Mouse (Mus musculus) liver, adult 2 months (tissue): ENCODE results near the gene Shisal2a. TPM values are rescaled to one million over a fixed set of nuclear protein-coding genes. Genes with fewer than 3 reads are reported as not detected.

Source experiments
- DNase-seq: peaks from one replicate; pipeline ENCODE4 v3.0.0-alpha.2; 2011; ENCODE audit warnings: low read depth, low spot score; ENCODE audit errors: extremely low read depth
- H3K27ac ChIP-seq: fragments of 200-500 bp; replicated peaks from 2 replicates; pipeline ENCODE4 v1.5.1; 2012; ENCODE audit warnings: low read depth, mild to moderate bottlenecking, control low read depth, inconsistent platforms, low read length; ENCODE audit not compliant: insufficient read depth
- H3K27me3 ChIP-seq: fragments of 200-500 bp; 2 replicates; pipeline ENCODE4 v1.6.1; 2012; ENCODE audit warnings: mild to moderate bottlenecking, moderate library complexity, low read length, inconsistent platforms; ENCODE audit not compliant: control insufficient read depth, insufficient read depth
- H3K36me3 ChIP-seq: fragments of 200-500 bp; 2 replicates; pipeline ENCODE4 v1.6.1; 2012; ENCODE audit warnings: low read length, inconsistent platforms; ENCODE audit not compliant: control insufficient read depth, insufficient read depth
- H3K4me1 ChIP-seq: fragments of 200-500 bp; 2 replicates; pipeline ENCODE4 v1.6.1; 2011; ENCODE audit warnings: low read length; ENCODE audit not compliant: control insufficient read depth, insufficient read depth
- H3K4me3 ChIP-seq: fragments of 200-500 bp; 2 replicates; pipeline ENCODE4 v1.5.1; 2011; ENCODE audit warnings: low read depth, mild to moderate bottlenecking, control low read depth, low read length, moderate library complexity; ENCODE audit not compliant: insufficient read depth
- H3K79me2 ChIP-seq: fragments of 200-500 bp; 2 replicates; pipeline ENCODE4 v1.6.1; 2012; ENCODE audit warnings: inconsistent platforms, mild to moderate bottlenecking, low read length, moderate library complexity; ENCODE audit not compliant: control insufficient read depth, insufficient read depth
- H3K9ac ChIP-seq: fragments of 200-500 bp; 2 replicates; pipeline ENCODE4 v1.6.1; 2012; ENCODE audit warnings: low read depth, mild to moderate bottlenecking, control low read depth, inconsistent platforms, low read length
- CTCF ChIP-seq: fragments of 200-500 bp; IDR thresholded peaks from 2 replicates; pipeline ENCODE4 v1.5.1; 2011; ENCODE audit warnings: low read depth, low read length, control low read depth
- POLR2A ChIP-seq: fragments of 200-500 bp; IDR thresholded peaks from 2 replicates; pipeline ENCODE4 v1.6.1; 2011; ENCODE audit warnings: low read length, control low read depth; ENCODE audit not compliant: insufficient read depth; ENCODE audit errors: extremely low read depth
- WGBS: fragments of 180-500 bp; shearing (Covaris S2); methylation state at CpG from one replicate; pipeline ENCODE4 v1.1.7; 2018; 5-methylcytosine and 5-hydroxymethylcytosine counted together
- polyA plus RNA-seq: library from polyadenylated mRNA; depleted of rRNA; stranded (reverse); fragments of >200 nt; gene quantifications from 2 replicates; pipeline ENCODE4 v1.2.3, GENCODE M21; 2012
- total RNA-seq: library from RNA; depleted of rRNA; stranded (reverse); fragments of >200 nt; gene quantifications from 2 replicates; pipeline ENCODE4 v1.2.3, GENCODE M21; 2014

The Shisal2a gene
- total and polyA plus RNA-seq, 2 experiments = not detected

DNA sequence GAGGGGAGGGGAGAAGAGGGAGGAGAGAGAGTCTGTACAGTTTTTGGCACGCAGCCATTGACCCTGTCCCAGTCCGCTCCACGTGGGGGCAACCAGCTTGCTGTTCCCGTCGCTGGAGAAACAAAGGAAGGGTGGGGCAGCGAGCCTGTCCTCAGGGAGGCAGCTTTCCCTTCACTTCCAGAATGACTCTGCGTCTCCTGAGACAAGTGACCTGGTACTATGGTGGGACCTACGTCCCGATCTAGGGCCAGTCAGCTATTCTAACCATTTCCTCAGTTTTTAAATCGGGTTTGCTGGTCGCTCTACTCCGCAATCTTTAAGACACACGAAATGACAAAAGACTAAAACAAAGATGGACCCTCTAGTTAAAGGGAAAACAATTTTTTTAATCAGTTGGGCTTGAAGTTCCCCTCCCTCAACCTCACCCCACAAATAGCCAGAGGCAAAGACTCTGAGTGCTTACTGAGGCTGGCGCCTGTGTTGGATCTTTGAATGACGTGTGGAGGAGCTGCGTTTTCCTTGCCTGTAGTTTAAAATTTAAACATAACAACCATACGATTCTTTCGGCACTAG lies 4.6 kb upstream of the Shisal2a start:
- peak overlapping the region; percentile 19; the same call in 1 of the 2 replicates for H3K4me3 ChIP-seq
- no peak for TF ChIP-seq POLR2A
- peak; percentile 26; the same call in 1 of the 2 replicates for TF ChIP-seq CTCF
- H3K79me2 ChIP-seq = no peaks in the 10 kb centered on the region
- peaks cover 8% of the 10 kb centered on the region for H3K27me3 ChIP-seq
- no peaks in the 10 kb centered on the region for H3K36me3 ChIP-seq
- H3K9ac ChIP-seq = no peak overlapping the region
- 10% methylated on average over 18 of the region's 18 CpGs for WGBS
- no peak for DNase-seq
- H3K27ac ChIP-seq = no peak overlapping the region
- no peaks in the 10 kb centered on the region; the same call in 1 of the 2 replicates for H3K4me1 ChIP-seq

DNA sequence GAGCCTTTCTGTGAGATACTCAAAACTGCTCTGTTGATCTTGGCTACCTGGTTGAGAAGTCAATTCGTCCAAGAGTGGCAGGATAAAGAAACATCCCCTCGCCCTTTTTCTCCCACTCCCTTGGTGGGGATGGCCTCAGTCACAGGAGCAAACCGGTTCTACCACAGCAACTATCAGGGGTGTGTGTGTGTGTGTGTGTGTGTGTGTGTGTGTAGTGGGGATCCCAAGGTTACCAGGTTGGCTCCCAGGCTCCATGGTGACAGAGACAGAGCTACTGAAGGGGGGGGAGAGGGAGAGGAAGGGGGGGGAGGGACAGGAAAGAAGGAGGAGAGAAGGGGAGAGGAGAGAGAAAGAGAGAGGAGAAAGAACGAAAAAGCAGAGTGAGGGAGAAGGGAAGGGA lies 4.0 kb upstream of the Shisal2a start:
- no peaks in the 10 kb centered on the region for H3K79me2 ChIP-seq
- no peak overlapping the region for H3K9ac ChIP-seq
- H3K4me3 ChIP-seq = no peak overlapping the region
- H3K36me3 ChIP-seq = no peaks in the 10 kb centered on the region
- TF ChIP-seq POLR2A = no peak
- no peak for TF ChIP-seq CTCF
- no peak overlapping the region for H3K27ac ChIP-seq
- DNase-seq = no peak
- peaks cover 8% of the 10 kb centered on the region for H3K27me3 ChIP-seq
- WGBS = 48% methylated on average over 4 of the region's 4 CpGs
- H3K4me1 ChIP-seq = no peaks in the 10 kb centered on the region; the same call in 1 of the 2 replicates

DNA sequence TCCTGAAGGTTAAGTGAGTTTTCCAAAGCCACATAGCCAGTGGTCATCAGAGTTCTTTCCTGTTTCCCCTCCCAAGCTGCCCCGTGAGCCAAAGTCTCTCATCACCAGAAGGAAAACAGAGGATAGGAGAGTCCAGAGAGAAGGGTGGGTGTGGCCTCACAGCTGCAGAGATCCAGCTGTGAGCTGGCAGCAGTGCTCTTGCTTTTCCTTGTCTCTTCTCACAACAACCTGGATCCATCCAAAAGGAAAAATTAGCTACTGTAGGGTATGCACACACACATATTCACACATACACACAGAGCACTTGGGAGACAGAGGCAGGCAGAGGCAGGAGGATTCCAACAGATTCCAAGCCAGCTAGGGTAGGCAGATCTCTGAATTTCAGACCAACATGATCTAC lies 2.9 kb upstream of the Shisal2a start:
- H3K79me2 ChIP-seq = no peaks in the 10 kb centered on the region
- H3K4me1 ChIP-seq = no peaks in the 10 kb centered on the region; the same call in 1 of the 2 replicates
- H3K4me3 ChIP-seq = no peak overlapping the region
- H3K36me3 ChIP-seq = no peaks in the 10 kb centered on the region
- 64% methylated on average over 1 of the region's 1 CpGs for WGBS
- no peak overlapping the region for H3K27ac ChIP-seq
- H3K9ac ChIP-seq = no peak overlapping the region
- peaks cover 8% of the 10 kb centered on the region for H3K27me3 ChIP-seq
- TF ChIP-seq POLR2A = no peak
- no peak for TF ChIP-seq CTCF
- DNase-seq = no peak

DNA sequence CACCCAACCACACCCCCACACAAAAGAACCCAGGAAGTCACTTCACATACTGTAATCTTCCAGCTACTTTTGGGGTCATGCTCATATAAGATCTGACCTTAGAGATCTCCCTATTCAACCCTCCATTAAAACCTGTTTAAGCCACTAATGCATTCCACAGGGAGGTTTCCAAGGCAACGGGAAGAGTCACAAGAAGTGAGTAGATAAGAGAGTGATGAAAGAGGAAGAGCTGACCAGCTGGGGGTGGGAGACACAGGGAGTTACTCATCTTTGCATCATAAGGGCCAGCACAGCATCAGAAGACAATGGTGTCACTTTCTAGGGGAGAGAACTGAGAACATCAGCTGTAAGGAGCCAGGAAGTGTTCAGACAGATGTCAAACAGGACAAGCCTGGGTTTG lies 3.0 kb downstream of the Shisal2a start:
- Histone ChIP-seq H3K36me3 (no peaks in the 10 kb centered on the region), H3K9ac (no peak overlapping the region), H3K4me1 (no peaks in the 10 kb centered on the region), H3K27ac (no peak overlapping the region), H3K4me3 (no peak overlapping the region), H3K79me2 (no peaks in the 10 kb centered on the region), H3K27me3 (peaks cover 8% of the 10 kb centered on the region)
- DNase-seq = no peak
- WGBS = 48% methylated on average over 1 of the region's 1 CpGs
- TF ChIP-seq CTCF = no peak
- no peak for TF ChIP-seq POLR2A

DNA sequence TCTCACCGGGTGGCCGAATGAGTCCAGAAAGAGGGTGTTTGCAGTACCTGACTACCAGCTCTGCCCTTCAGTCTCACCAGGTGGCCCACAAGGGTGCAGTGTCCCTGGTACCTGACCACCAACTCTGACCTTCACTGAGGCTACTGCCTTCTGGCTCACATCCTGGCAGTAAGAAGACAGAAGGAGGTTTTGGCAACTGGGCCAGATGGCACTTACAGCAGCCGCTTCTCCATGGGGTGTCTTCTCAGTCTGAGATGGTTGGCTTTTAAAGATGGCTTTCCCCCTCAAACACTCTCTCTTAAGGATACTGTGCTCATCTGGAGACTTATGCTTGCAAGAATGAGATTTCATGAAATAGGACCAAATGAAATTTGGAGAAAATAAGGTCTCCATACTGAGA lies 3.7 kb downstream of the Shisal2a start:
- Histone ChIP-seq H3K4me3 (no peak overlapping the region), H3K4me1 (no peaks in the 10 kb centered on the region), H3K79me2 (no peaks in the 10 kb centered on the region), H3K27me3 (peaks cover 8% of the 10 kb centered on the region), H3K27ac (no peak overlapping the region), H3K36me3 (no peaks in the 10 kb centered on the region), H3K9ac (no peak overlapping the region)
- TF ChIP-seq POLR2A = no peak
- no peak for TF ChIP-seq CTCF
- 92% methylated on average over 3 of the region's 3 CpGs for WGBS
- DNase-seq = no peak

DNA sequence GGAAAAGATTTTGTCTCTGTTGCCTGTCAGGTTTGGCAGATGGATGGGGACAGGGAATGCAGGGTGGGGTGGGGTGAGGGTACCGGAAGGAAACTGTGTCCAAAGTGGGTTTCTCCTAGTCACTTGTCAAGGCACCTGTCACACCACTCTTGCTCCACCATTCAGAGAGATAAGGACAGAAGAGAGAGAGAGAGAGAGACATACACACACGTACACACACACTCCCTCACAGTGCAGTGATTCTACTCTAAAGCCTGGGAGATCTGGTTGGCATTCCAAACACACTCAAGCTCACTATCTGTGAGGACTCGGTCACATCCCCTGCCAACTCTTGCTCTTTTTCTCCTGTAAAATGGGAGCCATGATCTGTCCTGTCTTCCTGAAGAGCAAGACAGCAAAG lies 11.0 kb downstream of the Shisal2a start:
- peaks cover 11% of the 10 kb centered on the region for H3K4me1 ChIP-seq
- no peak for DNase-seq
- H3K79me2 ChIP-seq = no peaks in the 10 kb centered on the region
- TF ChIP-seq CTCF (no peak), POLR2A (no peak)
- H3K36me3 ChIP-seq = no peaks in the 10 kb centered on the region
- H3K27me3 ChIP-seq = no peaks in the 10 kb centered on the region
- no peak overlapping the region for H3K4me3 ChIP-seq
- WGBS = 88% methylated on average over 3 of the region's 3 CpGs
- H3K9ac ChIP-seq = no peak overlapping the region
- no peak overlapping the region for H3K27ac ChIP-seq
